Mouse (Mus musculus): Measurements from ENCODE around the gene Atp2a2. TPM values are rescaled to one million over a fixed set of nuclear protein-coding genes. Genes with fewer than 3 reads are reported as not detected.
"Not testable (repeated sequence)": the region's sequence is repeated elsewhere in the genome, so short reads cannot be mapped to it uniquely, and the experiment has no call there.

Gene Atp2a2
- polyA plus RNA-seq, 1 experiment from 2014 or later: 34.8 TPM

DNA sequence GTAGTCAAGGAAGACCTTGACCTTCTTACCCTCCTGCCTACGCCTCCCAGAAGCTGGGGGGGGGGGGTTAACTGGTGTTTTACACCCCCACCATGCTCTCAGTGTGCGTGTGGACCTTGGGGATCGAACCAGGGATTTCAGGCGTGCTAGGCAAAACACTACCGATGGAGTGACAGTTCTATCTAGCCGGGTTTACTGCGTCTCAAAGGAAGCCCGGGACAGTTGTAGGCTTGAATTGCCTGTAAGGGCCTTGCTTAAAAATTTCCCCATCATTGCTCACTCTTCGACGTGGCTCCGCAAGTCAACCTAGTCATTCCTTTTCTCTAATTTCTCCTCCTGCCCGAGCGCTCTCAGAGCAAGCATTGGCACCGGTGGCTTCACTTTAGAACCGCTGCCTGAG, 78.9 kb downstream of the Atp2a2 start:
- Histone ChIP-seq H3K36me3 (peaks cover 13% of the 10 kb centered on the region), H3K27ac (replicated peaks) (0 out of 2 replicates have a peak overlapping the region, but pooled peaks have one; percentile 92), H3K4me3 (replicated peaks) (peak overlapping the region; percentile 96), H3K27me3 (no peaks in the 10 kb centered on the region), H3K9me3 (replicated peaks) (no peaks in the 10 kb centered on the region), H3K4me2 (replicated peaks) (peak overlapping the region; percentile 83), H3K9ac (peak overlapping the region; percentile 91), H3K4me1 (peaks cover 22% of the 10 kb centered on the region)
- no peak for ATAC-seq (ENCODE audit: insufficient number of reproducible peaks, low FRiP score, low TSS enrichment, low read depth)
- WGBS: 24% methylated on average over 15 of the region's 15 CpGs

DNA sequence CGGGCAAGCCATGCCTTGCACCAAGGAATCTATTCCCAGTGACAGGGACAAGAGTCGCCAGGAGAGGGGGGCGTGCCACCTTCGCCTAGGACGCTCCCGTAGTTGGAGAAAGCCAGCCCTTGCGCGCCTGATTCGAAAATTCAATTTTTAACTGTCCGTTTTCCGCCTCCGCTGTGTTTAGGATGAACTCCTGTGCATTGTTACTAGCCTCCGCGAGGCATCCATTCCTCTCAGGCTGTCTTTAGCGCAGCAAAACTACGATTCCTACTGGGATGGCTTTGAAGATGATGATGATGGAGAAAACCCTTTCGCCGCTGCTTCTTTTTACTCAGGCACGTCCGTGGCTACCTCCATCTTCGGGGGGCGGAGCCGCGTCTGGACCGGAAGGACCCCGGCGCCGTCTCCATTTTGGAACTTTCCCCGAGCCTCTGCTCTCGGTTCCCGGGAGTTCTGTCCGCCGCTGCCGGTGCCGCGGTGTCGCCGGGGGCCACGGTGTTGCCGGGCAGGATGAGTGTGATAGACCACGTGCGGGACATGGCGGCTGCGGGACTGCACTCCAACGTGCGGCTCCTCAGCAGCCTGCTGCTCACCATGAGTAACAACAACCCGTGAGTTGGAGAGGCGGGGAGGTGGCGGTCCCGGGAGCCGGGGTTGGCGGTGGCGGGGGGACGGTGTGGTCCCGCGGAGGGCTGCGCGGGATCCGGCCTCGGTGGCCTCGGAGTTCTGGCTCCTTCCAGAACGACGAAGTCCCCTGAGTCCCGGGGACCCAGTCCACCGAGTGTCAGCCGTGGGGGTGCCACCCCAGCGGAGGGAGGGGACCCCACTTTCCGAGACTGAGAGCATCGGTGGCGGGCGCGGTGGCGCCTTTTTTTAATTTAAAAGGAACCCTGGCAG, 79.7 kb downstream of the Atp2a2 start:
- WGBS: under 1% methylated on average over 73 of the region's 73 CpGs
- H3K36me3 ChIP-seq: 0 out of 2 replicates have a peak, but pooled peaks cover 6% of the 10 kb centered on the region
- H3K4me2 ChIP-seq (replicated peaks): peak overlapping the region; percentile 83
- H3K4me3 ChIP-seq (replicated peaks): peak overlapping the region; percentile 96
- H3K27me3 ChIP-seq: no peaks in the 10 kb centered on the region
- peak overlapping the region; percentile 91 for H3K9ac ChIP-seq
- H3K4me1 ChIP-seq: peaks cover 22% of the 10 kb centered on the region
- H3K27ac ChIP-seq (replicated peaks): peak overlapping the region; percentile 92
- ATAC-seq (ENCODE audit: insufficient number of reproducible peaks, low FRiP score, low TSS enrichment, low read depth): peak; percentile 88
- H3K9me3 ChIP-seq (replicated peaks): no peaks in the 10 kb centered on the region

DNA sequence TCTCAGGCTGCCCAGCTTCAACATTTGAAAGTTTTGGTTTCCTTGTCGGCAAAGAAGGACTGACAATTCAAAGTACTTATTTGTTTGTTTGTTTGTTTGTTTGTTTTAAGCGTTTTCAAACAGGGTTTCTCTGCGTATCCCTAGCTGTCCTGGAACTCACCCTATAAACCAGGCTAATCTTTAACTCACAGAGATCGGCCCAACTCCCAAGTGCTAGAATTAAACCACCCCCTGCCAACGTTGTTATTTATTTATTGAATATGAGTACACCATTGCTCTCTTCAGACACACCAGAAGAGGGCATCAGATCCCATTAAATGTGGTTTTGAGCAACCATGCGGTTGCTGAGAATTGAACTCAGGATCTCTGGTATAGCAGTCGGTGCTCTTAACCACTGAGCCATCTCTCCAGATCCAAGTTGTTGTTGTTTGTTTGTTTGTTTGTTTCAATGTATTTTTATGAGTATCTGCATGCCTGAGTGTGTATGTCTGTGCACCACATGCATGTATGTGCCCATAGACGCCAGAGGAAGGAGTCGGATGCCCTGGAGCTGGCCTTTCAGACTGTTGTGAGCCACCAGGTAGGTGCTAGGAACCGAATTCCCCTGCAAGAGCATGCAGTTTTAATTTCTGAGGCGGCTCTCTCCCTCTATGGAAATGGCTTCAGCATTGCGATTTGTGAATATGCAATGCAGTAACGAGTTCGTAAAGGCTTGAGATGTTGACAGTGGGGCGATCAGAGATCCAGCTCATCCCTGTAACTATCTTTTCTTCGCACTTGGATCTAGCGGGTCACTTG, 80.6 kb downstream of the Atp2a2 start, which contains the start of gene Anapc7:
Gene Anapc7 (plus strand): TSS at position 423 of the 798 bp plus-strand sequence.
- Histone ChIP-seq H3K36me3 (0 out of 2 replicates have a peak, but pooled peaks cover 6% of the 10 kb centered on the region), H3K4me3 (replicated peaks) (peak within 1 kb of the TSS; percentile 96), H3K4me2 (replicated peaks) (peak within 1 kb of the TSS; percentile 83), H3K27me3 (no peaks in the 10 kb centered on the region), H3K27ac (replicated peaks) (peak within 1 kb of the TSS; percentile 92), H3K9ac (peak within 1 kb of the TSS; percentile 91), H3K9me3 (replicated peaks) (no peaks in the 10 kb centered on the region), H3K4me1 (peaks cover 22% of the 10 kb centered on the region)
- WGBS: 21% methylated on average over 17 of the region's 17 CpGs
- peak; percentile 39 for ATAC-seq (ENCODE audit: insufficient number of reproducible peaks, low FRiP score, low TSS enrichment, low read depth)

DNA sequence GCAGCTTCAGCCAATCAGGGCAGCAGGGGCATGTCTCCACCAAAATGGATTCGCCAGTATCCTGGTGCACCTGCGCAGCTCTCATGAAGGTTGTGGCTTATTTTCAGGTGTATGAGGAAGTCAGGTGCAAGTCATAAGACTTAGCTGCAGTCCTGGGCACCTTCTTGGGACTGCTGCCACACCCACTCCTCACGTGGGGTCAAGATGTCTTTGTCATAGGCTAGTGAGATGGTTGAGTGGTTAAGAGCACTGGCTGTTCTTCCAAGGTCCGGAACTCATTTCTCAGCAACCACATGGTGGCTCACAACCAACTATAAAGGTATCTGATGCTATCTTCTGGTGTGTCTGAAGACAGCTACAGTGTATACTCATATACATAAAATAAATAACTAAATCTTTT, 81.3 kb downstream of the Atp2a2 start:
- H3K9ac ChIP-seq; H3K27me3 ChIP-seq; H3K36me3 ChIP-seq; H3K4me3 ChIP-seq (replicated peaks); H3K27ac ChIP-seq (replicated peaks); H3K4me2 ChIP-seq (replicated peaks); H3K9me3 ChIP-seq (replicated peaks); ATAC-seq (ENCODE audit: insufficient number of reproducible peaks, low FRiP score, low TSS enrichment, low read depth): not testable (repeated sequence)
- WGBS: 71% methylated on average over 4 of the region's 4 CpGs
- H3K4me1 ChIP-seq: peaks cover 22% of the 10 kb centered on the region

DNA sequence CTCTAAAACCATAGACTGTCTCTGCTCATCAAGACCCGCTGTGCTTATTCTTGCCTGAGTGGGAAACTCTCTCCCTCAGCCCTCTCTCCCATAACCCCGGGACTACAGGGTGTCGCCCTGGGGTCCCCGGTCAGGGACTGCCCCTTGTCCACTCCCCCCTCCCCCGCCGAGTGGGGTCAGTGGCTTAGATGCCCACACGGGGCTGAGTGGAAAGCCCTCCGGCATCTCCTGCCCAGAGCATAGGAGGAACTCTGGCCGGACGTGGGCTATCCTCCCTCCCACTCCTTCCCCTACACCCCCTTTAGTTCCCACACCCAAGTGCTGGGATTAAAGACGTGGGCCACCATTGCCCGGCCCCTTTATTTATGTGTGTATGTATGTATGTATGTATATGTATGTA, 86.6 kb downstream of the Atp2a2 start:
- Histone ChIP-seq H3K27ac (replicated peaks) (no peak overlapping the region), H3K9me3 (replicated peaks) (no peaks in the 10 kb centered on the region), H3K27me3 (no peaks in the 10 kb centered on the region), H3K4me2 (replicated peaks) (no peak overlapping the region), H3K9ac (no peak overlapping the region), H3K4me1 (peaks cover 2% of the 10 kb centered on the region; the same call in 1 of the 2 replicates), H3K4me3 (replicated peaks) (no peak overlapping the region), H3K36me3 (peaks cover 4% of the 10 kb centered on the region; the same call in 1 of the 2 replicates)
- 81% methylated on average over 12 of the region's 12 CpGs for WGBS
- ATAC-seq (ENCODE audit: insufficient number of reproducible peaks, low FRiP score, low TSS enrichment, low read depth): peak; percentile 65; the same call in 1 of the 2 replicates

DNA sequence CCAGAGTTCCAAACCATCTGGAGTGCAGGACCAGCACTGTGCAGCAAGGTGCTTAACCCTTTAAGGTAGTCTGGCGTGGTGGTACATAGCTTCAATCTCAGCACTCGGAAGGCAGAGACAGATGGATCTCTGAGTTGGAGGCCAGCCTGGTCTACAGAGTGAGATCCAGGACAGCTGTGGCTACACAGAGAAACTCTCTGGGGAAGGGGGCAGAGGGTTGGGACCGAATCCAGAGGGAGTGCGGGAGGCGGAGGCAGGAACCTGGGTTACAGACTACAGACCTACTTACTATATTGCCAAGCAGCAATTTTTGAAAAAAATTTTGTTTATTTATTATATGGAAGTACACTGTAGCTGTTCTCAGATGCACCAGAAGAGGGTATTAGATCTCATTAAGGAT, 87.7 kb downstream of the Atp2a2 start:
- Histone ChIP-seq H3K9me3 (replicated peaks) (no peaks in the 10 kb centered on the region), H3K36me3 (peaks cover 13% of the 10 kb centered on the region; the same call in 1 of the 2 replicates), H3K4me2 (replicated peaks) (no peak overlapping the region), H3K4me3 (replicated peaks) (no peak overlapping the region), H3K27me3 (no peaks in the 10 kb centered on the region), H3K4me1 (peaks cover 2% of the 10 kb centered on the region; the same call in 1 of the 2 replicates), H3K27ac (replicated peaks) (no peak overlapping the region), H3K9ac (no peak overlapping the region)
- ATAC-seq (ENCODE audit: insufficient number of reproducible peaks, low FRiP score, low TSS enrichment, low read depth): no peak
- WGBS: 90% methylated on average over 5 of the region's 5 CpGs

DNA sequence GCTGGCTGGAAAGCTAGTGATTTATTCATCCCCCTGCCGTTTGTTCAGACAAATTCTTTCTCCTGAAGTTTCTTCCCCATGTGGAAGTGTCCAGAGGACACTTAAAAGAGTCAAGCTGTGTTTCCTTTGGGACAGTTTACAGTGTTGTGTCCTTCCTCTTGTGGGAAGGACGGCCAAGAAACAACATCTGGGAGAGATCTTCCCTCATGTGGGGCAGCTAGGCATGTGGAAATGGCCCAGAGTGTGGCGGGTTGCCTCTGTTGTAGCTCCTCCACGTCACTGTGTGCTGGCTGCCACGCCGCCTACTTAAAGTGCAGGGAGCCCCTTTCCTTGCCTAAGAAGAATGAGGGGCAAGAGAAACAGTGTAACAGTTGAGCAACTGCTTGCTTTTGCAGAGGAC, 89.2 kb downstream of the Atp2a2 start:
- Histone ChIP-seq H3K4me2 (replicated peaks) (no peak overlapping the region), H3K27me3 (no peaks in the 10 kb centered on the region), H3K4me1 (peaks cover 2% of the 10 kb centered on the region; the same call in 1 of the 2 replicates), H3K36me3 (peaks cover 13% of the 10 kb centered on the region; the same call in 1 of the 2 replicates), H3K27ac (replicated peaks) (0 out of 2 replicates have a peak overlapping the region, but pooled peaks have one; percentile 29), H3K9me3 (replicated peaks) (no peaks in the 10 kb centered on the region), H3K9ac (no peak overlapping the region), H3K4me3 (replicated peaks) (no peak overlapping the region)
- 45% methylated on average over 6 of the region's 6 CpGs for WGBS
- ATAC-seq (ENCODE audit: insufficient number of reproducible peaks, low FRiP score, low TSS enrichment, low read depth): no peak

DNA sequence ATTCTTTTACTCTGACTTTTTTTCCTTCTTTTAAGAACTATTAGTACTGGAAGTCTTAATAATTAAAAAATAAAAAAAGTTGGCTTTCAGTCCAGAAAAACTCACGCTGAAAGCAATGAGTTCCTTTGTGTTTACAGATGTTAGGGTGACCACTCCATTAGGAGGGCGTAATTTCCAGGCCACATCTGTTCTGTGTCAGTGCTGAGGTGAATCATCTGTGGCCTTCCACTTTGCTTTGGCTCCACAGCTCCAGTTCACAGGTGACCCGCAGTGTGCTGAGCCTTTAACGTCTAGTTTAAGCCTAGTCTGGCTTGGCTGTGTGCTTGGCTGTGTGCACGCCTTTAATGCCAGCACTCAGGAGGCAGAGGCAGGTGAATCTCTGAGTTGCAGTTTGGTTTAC, 90.1 kb downstream of the Atp2a2 start:
- Histone ChIP-seq H3K36me3 (peaks cover 20% of the 10 kb centered on the region), H3K4me3 (replicated peaks) (no peak overlapping the region), H3K9ac (no peak overlapping the region), H3K4me1 (peaks cover 2% of the 10 kb centered on the region; the same call in 1 of the 2 replicates), H3K4me2 (replicated peaks) (no peak overlapping the region), H3K9me3 (replicated peaks) (no peaks in the 10 kb centered on the region), H3K27me3 (no peaks in the 10 kb centered on the region), H3K27ac (replicated peaks) (no peak overlapping the region)
- 68% methylated on average over 5 of the region's 5 CpGs for WGBS
- no peak for ATAC-seq (ENCODE audit: insufficient number of reproducible peaks, low FRiP score, low TSS enrichment, low read depth)

DNA sequence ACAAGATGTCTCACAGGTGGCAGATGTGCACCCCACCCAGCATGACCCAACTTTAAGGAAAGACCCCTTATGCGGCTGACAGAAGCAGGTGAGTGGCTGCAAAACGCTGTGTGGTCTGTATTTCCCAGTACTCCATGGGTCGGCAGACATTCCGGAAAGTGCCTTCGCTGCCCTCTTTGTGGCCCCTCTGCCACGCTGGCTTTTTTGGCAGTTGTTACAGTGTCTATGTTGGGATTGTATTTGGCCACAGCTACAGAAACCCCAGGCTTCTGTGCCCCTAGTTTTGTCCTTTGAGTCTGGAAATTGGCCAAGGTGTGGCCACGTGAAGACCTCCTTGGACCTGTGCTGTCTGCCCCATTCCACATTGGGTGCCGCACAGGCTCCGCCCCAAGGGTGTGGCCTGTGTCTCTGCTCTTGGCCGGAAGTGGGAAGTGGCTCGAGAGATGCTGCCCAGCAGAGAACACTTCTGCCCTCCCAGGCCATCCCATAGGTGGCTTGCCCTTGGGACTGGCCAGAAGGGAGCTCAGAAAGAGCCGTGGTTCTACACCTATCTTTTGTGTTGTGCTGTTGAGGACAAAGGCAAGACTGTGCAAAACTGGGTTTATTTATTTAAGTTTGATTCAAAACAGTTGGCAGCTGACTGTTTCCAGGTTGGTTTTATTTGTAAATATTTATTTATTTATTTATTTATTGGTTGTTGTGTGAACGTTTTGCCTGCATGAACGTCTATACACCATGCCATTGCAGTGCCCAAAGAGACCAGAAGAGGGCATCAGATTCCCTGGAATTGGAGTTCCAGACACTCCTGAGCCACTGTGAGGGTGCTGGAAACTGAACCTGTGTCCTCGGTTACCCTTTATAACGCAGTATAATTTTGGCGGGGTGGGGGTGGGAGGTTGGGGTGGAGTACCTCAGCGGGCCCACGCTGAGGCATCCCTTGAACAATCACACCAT, 92.1 kb downstream of the Atp2a2 start:
- ATAC-seq (ENCODE audit: insufficient number of reproducible peaks, low FRiP score, low TSS enrichment, low read depth): no peak
- no peak overlapping the region for H3K9ac ChIP-seq
- H3K4me3 ChIP-seq (replicated peaks): no peak overlapping the region
- H3K36me3 ChIP-seq: peaks cover 39% of the 10 kb centered on the region
- H3K9me3 ChIP-seq (replicated peaks): no peaks in the 10 kb centered on the region
- peaks cover 2% of the 10 kb centered on the region; the same call in 1 of the 2 replicates for H3K4me1 ChIP-seq
- H3K4me2 ChIP-seq (replicated peaks): no peak overlapping the region
- 86% methylated on average over 19 of the region's 19 CpGs for WGBS
- no peaks in the 10 kb centered on the region for H3K27me3 ChIP-seq
- no peak overlapping the region for H3K27ac ChIP-seq (replicated peaks)

DNA sequence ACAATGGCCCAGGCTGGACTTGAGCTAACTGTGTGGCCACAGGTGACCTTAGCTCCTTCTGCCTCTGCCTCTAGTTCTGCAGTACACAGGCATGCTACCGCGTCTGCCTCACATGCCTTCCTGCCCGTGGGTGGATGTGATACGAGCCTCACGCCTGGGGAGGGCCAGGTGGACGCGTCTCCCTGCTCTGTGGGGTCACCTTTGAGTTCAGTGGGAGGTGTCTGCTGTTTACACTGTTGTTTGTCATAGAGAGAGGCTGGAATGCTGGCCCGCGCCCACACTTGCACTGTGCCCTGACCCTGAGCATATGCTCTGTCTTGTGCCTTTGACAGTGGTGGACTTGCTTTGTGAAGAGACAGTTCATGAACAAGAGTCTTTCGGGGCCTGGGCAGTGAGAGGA, 96.5 kb downstream of the Atp2a2 start:
- Histone ChIP-seq H3K27me3 (no peaks in the 10 kb centered on the region), H3K36me3 (peaks cover 78% of the 10 kb centered on the region), H3K4me2 (replicated peaks) (no peak overlapping the region), H3K27ac (replicated peaks) (no peak overlapping the region), H3K9me3 (replicated peaks) (no peaks in the 10 kb centered on the region), H3K9ac (no peak overlapping the region), H3K4me1 (no peaks in the 10 kb centered on the region), H3K4me3 (replicated peaks) (no peak overlapping the region)
- WGBS: 92% methylated on average over 10 of the region's 10 CpGs
- ATAC-seq (ENCODE audit: insufficient number of reproducible peaks, low FRiP score, low TSS enrichment, low read depth): no peak

All from embryonic facial prominence, embryonic 15.5 days (tissue).